Mouse (Mus musculus): ENCODE results near the gene Enox1. TPM values are rescaled to one million over a fixed set of nuclear protein-coding genes. Genes with fewer than 3 reads are reported as not detected.

The Enox1 gene
- polyA plus RNA-seq, 1 experiment from 2014 or later = 19.8 TPM

GRCm38 (mm10) chr14:77324348-77324747 is 167.8 kb downstream of the Enox1 start:
- no peaks in the 10 kb centered on the region for H3K9me3 ChIP-seq (replicated peaks)
- whole genome bisulfite sequencing = 88% methylated on average over 2 of the region's 2 CpGs
- H3K4me2 ChIP-seq (replicated peaks) = no peak overlapping the region

GRCm38 (mm10) chr14:77327693-77328092 is 171.1 kb downstream of the Enox1 start:
- Histone ChIP-seq H3K36me3 (no peaks in the 10 kb centered on the region), H3K4me1 (no peaks in the 10 kb centered on the region), H3K4me2 (replicated peaks) (no peak overlapping the region), H3K27me3 (no peaks in the 10 kb centered on the region), H3K9me3 (replicated peaks) (no peaks in the 10 kb centered on the region), H3K27ac (replicated peaks) (no peak overlapping the region), H3K9ac (no peak overlapping the region), H3K4me3 (replicated peaks) (no peak overlapping the region)
- ATAC-seq (ENCODE audit: insufficient number of reproducible peaks, low FRiP score, low TSS enrichment, low read depth) = no peak
- WGBS = 77% methylated on average over 3 of the region's 3 CpGs

More at GRCm38 (mm10) chr14:77324348-77324747, 167.8 kb downstream of the Enox1 start:
- Histone ChIP-seq H3K4me1 (no peaks in the 10 kb centered on the region), H3K27ac (replicated peaks) (no peak overlapping the region), H3K36me3 (no peaks in the 10 kb centered on the region), H3K4me3 (replicated peaks) (no peak overlapping the region), H3K9ac (no peak overlapping the region), H3K27me3 (no peaks in the 10 kb centered on the region)
- no peak for ATAC-seq (ENCODE audit: insufficient number of reproducible peaks, low FRiP score, low TSS enrichment, low read depth)

DNA sequence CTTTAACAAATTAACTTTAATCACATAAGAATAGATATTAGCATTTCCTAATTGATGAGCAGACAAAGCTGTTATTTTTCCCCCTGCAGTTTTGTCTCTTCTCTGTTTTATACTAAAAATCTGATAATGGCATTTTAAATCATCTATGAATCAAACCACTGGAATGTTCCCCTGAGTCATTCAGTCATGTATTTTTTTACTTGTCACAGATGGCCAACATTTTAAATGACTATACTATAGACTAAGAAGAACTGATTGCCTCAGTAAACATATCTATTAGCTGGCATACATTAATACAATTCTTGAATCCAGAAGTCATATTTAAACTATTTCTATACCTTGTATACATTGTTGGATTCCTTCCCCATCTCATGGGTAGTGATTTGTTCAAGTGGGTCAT is 173.2 kb downstream of the Enox1 start:
- H3K9me3 ChIP-seq (replicated peaks) = no peaks in the 10 kb centered on the region
- H3K27ac ChIP-seq (replicated peaks) = no peak overlapping the region
- H3K4me3 ChIP-seq (replicated peaks) = no peak overlapping the region
- no peaks in the 10 kb centered on the region for H3K27me3 ChIP-seq
- no peaks in the 10 kb centered on the region for H3K36me3 ChIP-seq
- no peak overlapping the region for H3K4me2 ChIP-seq (replicated peaks)
- H3K9ac ChIP-seq = no peak overlapping the region
- H3K4me1 ChIP-seq = no peaks in the 10 kb centered on the region
- no peak for ATAC-seq (ENCODE audit: insufficient number of reproducible peaks, low FRiP score, low TSS enrichment, low read depth)

- Histone ChIP-seq H3K4me3 (replicated peaks) (no peak overlapping the region), H3K4me1 (no peaks in the 10 kb centered on the region), H3K9ac (no peak overlapping the region), H3K27me3 (no peaks in the 10 kb centered on the region), H3K27ac (replicated peaks) (peak overlapping the region; percentile 7; the same call in 1 of the 2 replicates), H3K36me3 (no peaks in the 10 kb centered on the region), H3K9me3 (replicated peaks) (no peaks in the 10 kb centered on the region), H3K4me2 (replicated peaks) (no peak overlapping the region)
- 65% methylated on average over 11 of the region's 11 CpGs for WGBS
- no peak for ATAC-seq (ENCODE audit: insufficient number of reproducible peaks, low FRiP score, low TSS enrichment, low read depth)
Measured at GRCm38 (mm10) chr14:77343662-77344340, 187.2 kb downstream of the Enox1 start.

DNA sequence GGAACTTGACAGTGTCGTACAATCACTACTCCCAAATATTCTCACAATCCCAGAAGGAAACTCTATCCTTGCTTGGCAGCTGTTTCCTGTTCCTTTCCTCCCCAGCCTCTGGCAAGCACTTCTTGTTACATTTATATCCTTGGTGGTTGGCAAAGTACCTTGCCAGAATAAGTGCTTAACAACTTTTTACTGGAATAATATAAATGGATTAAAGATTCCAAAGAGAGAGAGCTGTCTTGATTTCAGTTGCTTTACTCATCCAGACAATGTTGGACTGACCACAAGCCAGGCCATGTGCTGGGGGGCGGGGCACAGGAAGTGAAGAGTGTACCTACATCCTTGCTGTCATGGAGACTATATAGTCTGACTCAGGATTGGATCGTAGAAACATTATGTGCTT is 189.7 kb downstream of the Enox1 start:
- Histone ChIP-seq H3K36me3 (no peaks in the 10 kb centered on the region), H3K4me3 (replicated peaks) (no peak overlapping the region), H3K27ac (replicated peaks) (no peak overlapping the region), H3K4me2 (replicated peaks) (no peak overlapping the region), H3K27me3 (no peaks in the 10 kb centered on the region), H3K4me1 (no peaks in the 10 kb centered on the region), H3K9ac (no peak overlapping the region), H3K9me3 (replicated peaks) (no peaks in the 10 kb centered on the region)
- WGBS = 76% methylated on average over 3 of the region's 3 CpGs
- ATAC-seq (ENCODE audit: insufficient number of reproducible peaks, low FRiP score, low TSS enrichment, low read depth) = no peak

- Histone ChIP-seq H3K27me3 (no peaks in the 10 kb centered on the region), H3K4me1 (no peaks in the 10 kb centered on the region), H3K9ac (no peak overlapping the region), H3K9me3 (replicated peaks) (no peaks in the 10 kb centered on the region), H3K4me2 (replicated peaks) (no peak overlapping the region), H3K36me3 (no peaks in the 10 kb centered on the region), H3K27ac (replicated peaks) (no peak overlapping the region), H3K4me3 (replicated peaks) (no peak overlapping the region)
- ATAC-seq (ENCODE audit: insufficient number of reproducible peaks, low FRiP score, low TSS enrichment, low read depth) = no peak; the same call in 1 of the 2 replicates
- WGBS = 68% methylated on average over 2 of the region's 2 CpGs
Measured at GRCm38 (mm10) chr14:77351803-77352352, 195.3 kb downstream of the Enox1 start.

DNA sequence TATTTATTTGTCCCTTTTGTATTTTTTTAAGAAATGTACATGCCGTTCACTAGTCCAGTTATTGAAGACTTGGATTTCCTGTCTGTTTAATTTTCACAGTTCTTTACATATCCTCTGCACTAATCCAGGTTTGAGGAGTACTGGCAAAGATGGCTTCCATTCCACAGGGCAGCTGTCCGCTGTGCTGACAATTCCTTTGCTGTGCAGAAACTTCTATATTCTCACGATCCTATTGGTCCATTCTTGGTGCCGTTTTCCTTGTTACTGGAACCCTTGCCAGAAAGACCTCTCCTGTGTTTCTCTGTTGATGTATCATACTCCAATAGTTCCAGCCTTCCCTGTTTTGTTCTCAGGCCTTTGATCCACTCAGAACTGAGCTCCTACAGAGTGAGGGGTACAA is 206.1 kb downstream of the Enox1 start:
- no peak overlapping the region for H3K4me2 ChIP-seq (replicated peaks)
- no peak for ATAC-seq (ENCODE audit: insufficient number of reproducible peaks, low FRiP score, low TSS enrichment, low read depth)
- H3K9ac ChIP-seq = no peak overlapping the region
- H3K9me3 ChIP-seq (replicated peaks) = no peaks in the 10 kb centered on the region
- H3K36me3 ChIP-seq = no peaks in the 10 kb centered on the region
- no peak overlapping the region for H3K4me3 ChIP-seq (replicated peaks)
- no peak overlapping the region for H3K27ac ChIP-seq (replicated peaks)
- H3K4me1 ChIP-seq = 0 out of 2 replicates have a peak, but pooled peaks cover under 1% of the 10 kb centered on the region
- WGBS = 66% methylated on average over 4 of the region's 4 CpGs
- H3K27me3 ChIP-seq = no peaks in the 10 kb centered on the region

GRCm38 (mm10) chr14:77368411-77368810 is 211.8 kb downstream of the Enox1 start:
- Histone ChIP-seq H3K27me3 (no peaks in the 10 kb centered on the region), H3K36me3 (no peaks in the 10 kb centered on the region), H3K9ac (no peak overlapping the region), H3K27ac (replicated peaks) (no peak overlapping the region), H3K9me3 (replicated peaks) (no peaks in the 10 kb centered on the region), H3K4me3 (replicated peaks) (no peak overlapping the region), H3K4me1 (peaks cover 6% of the 10 kb centered on the region; the same call in 1 of the 2 replicates), H3K4me2 (replicated peaks) (no peak overlapping the region)
- WGBS = 52% methylated on average over 8 of the region's 8 CpGs
- no peak for ATAC-seq (ENCODE audit: insufficient number of reproducible peaks, low FRiP score, low TSS enrichment, low read depth)

DNA sequence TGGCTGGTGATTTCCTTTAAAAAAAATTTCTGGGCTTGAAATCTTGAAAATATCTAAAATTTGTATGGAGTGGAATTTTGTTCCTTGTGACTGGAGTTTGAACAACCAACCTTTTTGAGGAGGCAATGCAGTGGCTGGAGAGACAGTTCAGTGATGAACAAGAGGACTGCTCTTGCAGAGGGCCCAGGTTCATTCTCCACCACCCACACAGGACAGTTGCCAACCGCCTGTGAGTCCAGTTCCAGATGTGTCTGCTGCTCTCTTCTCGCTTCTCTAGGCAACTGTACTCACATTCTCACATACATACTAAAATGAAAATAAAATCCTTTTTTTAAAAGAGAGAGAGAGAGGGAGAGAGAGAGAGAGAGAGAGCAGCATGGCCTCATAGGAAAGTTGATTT is 212.5 kb downstream of the Enox1 start:
- Histone ChIP-seq H3K27me3 (no peaks in the 10 kb centered on the region), H3K27ac (replicated peaks) (no peak overlapping the region), H3K4me1 (peaks cover 6% of the 10 kb centered on the region; the same call in 1 of the 2 replicates), H3K9me3 (replicated peaks) (no peaks in the 10 kb centered on the region), H3K4me3 (replicated peaks) (no peak overlapping the region), H3K36me3 (no peaks in the 10 kb centered on the region), H3K9ac (no peak overlapping the region), H3K4me2 (replicated peaks) (no peak overlapping the region)
- 56% methylated on average over 2 of the region's 2 CpGs for WGBS
- ATAC-seq (ENCODE audit: insufficient number of reproducible peaks, low FRiP score, low TSS enrichment, low read depth) = no peak

- Histone ChIP-seq H3K27ac (replicated peaks) (no peak overlapping the region), H3K4me3 (replicated peaks) (no peak overlapping the region), H3K9ac (no peak overlapping the region), H3K4me1 (peaks cover 9% of the 10 kb centered on the region), H3K9me3 (replicated peaks) (no peaks in the 10 kb centered on the region), H3K4me2 (replicated peaks) (no peak overlapping the region), H3K27me3 (no peaks in the 10 kb centered on the region), H3K36me3 (no peaks in the 10 kb centered on the region)
- no peak for ATAC-seq (ENCODE audit: insufficient number of reproducible peaks, low FRiP score, low TSS enrichment, low read depth)
- 87% methylated on average over 3 of the region's 3 CpGs for WGBS
Measured at GRCm38 (mm10) chr14:77370521-77370920, 214.0 kb downstream of the Enox1 start.

GRCm38 (mm10) chr14:77371977-77372376 is 215.4 kb downstream of the Enox1 start:
- H3K4me1 ChIP-seq = peaks cover 16% of the 10 kb centered on the region
- H3K36me3 ChIP-seq = no peaks in the 10 kb centered on the region
- H3K4me3 ChIP-seq (replicated peaks) = no peak overlapping the region
- H3K9ac ChIP-seq = no peak overlapping the region
- H3K27ac ChIP-seq (replicated peaks) = no peak overlapping the region
- no peaks in the 10 kb centered on the region for H3K27me3 ChIP-seq
- 75% methylated on average over 5 of the region's 5 CpGs for WGBS
- ATAC-seq (ENCODE audit: insufficient number of reproducible peaks, low FRiP score, low TSS enrichment, low read depth) = no peak
- H3K4me2 ChIP-seq (replicated peaks) = no peak overlapping the region
- H3K9me3 ChIP-seq (replicated peaks) = no peaks in the 10 kb centered on the region

DNA sequence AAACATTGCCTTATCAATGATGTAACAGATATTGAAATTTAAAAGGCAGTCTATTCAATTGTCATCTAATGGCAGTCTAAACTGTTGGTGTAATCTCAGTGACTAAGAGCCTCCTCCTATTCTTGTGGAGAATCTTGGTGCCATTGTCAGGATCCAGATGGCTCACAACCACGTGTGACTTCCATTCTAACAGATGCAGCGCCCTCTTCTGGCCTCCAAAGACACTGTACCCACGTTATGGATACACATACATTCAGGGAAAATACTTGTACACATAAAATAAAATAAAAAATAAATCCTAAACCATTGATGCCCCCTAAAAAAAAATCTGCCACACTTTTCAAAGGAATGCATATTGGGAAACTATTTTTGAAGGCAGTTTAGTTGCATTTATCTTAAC is 216.6 kb downstream of the Enox1 start:
- Histone ChIP-seq H3K36me3 (no peaks in the 10 kb centered on the region), H3K9ac (no peak overlapping the region), H3K27ac (replicated peaks) (no peak overlapping the region), H3K4me1 (peaks cover 22% of the 10 kb centered on the region), H3K27me3 (no peaks in the 10 kb centered on the region), H3K4me3 (replicated peaks) (no peak overlapping the region), H3K9me3 (replicated peaks) (no peaks in the 10 kb centered on the region), H3K4me2 (replicated peaks) (no peak overlapping the region)
- ATAC-seq (ENCODE audit: insufficient number of reproducible peaks, low FRiP score, low TSS enrichment, low read depth) = no peak
- 73% methylated on average over 3 of the region's 3 CpGs for WGBS

All from embryonic facial prominence, embryonic 15.5 days (tissue).